8 mouse cellular contexts compared by ENCODE assay signal in genomic region chr6:55335989-55336514, GRCm38 (mm10). TPM values are rescaled to one million over a fixed set of nuclear protein-coding genes. Genes with fewer than 3 reads are reported as not detected.
DNase-seq lines count a peak whose midpoint lies in the region; ATAC-seq and TF ChIP-seq lines count a peak whose summit lies in the region.

TSS of gene Aqp1 (plus strand) at chr6:55336432.

- peak within 1 kb of the TSS; percentile 54 for H3K4me2 ChIP-seq in intestine, postnatal 0 days (replicated peaks; ENCODE audit: low read depth)
- H3K4me2 ChIP-seq in liver, postnatal 0 days (ENCODE audit: low read depth, low read length): peak within 1 kb of the TSS; percentile 79

- H3K27ac ChIP-seq in intestine, postnatal 0 days (ENCODE audit: low read depth, low read length): no peak within 1 kb of the TSS; the same call in 1 of the 2 replicates
- H3K27ac ChIP-seq in liver, postnatal 0 days (ENCODE audit: low read depth): peak within 1 kb of the TSS; percentile 88

- peak within 1 kb of the TSS; percentile 21 for H3K4me3 ChIP-seq in intestine, postnatal 0 days (ENCODE audit: low read depth, low read length)
- H3K4me3 ChIP-seq in liver, postnatal 0 days (ENCODE audit: low read depth, low read length): peak within 1 kb of the TSS; percentile 56

- TF ChIP-seq CTCF in brain, embryonic 14.5 days (IDR thresholded peaks at IDR 0.05; ENCODE audit: borderline replicate concordance, extremely low read depth, insufficient read depth, insufficient read length): no peak
- no peak; the same call in 1 of the 2 replicates for TF ChIP-seq CTCF in intestine, postnatal 0 days (IDR thresholded peaks at IDR 0.05; ENCODE audit: low read depth)
- 0 out of 2 replicates have a peak, but pooled peaks have one; percentile 15 for TF ChIP-seq CTCF in liver, postnatal 0 days (IDR thresholded peaks at IDR 0.05; ENCODE audit: low read depth)

- H3K9me3 ChIP-seq in intestine, postnatal 0 days (ENCODE audit: control insufficient read depth): no peaks in the 10 kb centered on the region
- H3K9me3 ChIP-seq in liver, postnatal 0 days (ENCODE audit: low read length): no peaks in the 10 kb centered on the region

- H3K9ac ChIP-seq in intestine, postnatal 0 days (ENCODE audit: low read depth, low read length): no peak within 1 kb of the TSS
- H3K9ac ChIP-seq in liver, postnatal 0 days (replicated peaks): peak within 1 kb of the TSS; percentile 78

- H3K36me3 ChIP-seq in intestine, postnatal 0 days (ENCODE audit: control insufficient read depth, insufficient read depth): no peaks in the 10 kb centered on the region
- no peaks in the 10 kb centered on the region; the same call in 1 of the 2 replicates for H3K36me3 ChIP-seq in liver, postnatal 0 days (replicated peaks; ENCODE audit: insufficient read depth, low read length)

- ATAC-seq in intestine, postnatal 0 days: peak; percentile 78
- peak; percentile 47 for ATAC-seq in liver, postnatal 0 days
- no peak for ATAC-seq in activated CD4-positive, CD25-positive, alpha-beta regulatory T cell, adult 4 months

- no peak; the same call in 1 of the 2 replicates for TF ChIP-seq EP300 in liver, postnatal 0 days (IDR thresholded peaks at IDR 0.05; ENCODE audit: low read depth)

- 8% methylated on average over 12 of the region's 12 CpGs for WGBS in intestine, postnatal 0 days
- 22% methylated on average over 12 of the region's 12 CpGs for WGBS in liver, postnatal 0 days (ENCODE audit: insufficient replicate concordance)

- H3K4me1 ChIP-seq in intestine, postnatal 0 days (replicated peaks; ENCODE audit: control insufficient read depth, insufficient read depth, low read length): peaks cover 9% of the 10 kb centered on the region; the same call in 1 of the 2 replicates
- H3K4me1 ChIP-seq in liver, postnatal 0 days (ENCODE audit: insufficient read depth): peaks cover 26% of the 10 kb centered on the region

- H3K27me3 ChIP-seq in intestine, postnatal 0 days (replicated peaks; ENCODE audit: control insufficient read depth, insufficient read depth, low read length): no peaks in the 10 kb centered on the region
- no peaks in the 10 kb centered on the region for H3K27me3 ChIP-seq in liver, postnatal 0 days (ENCODE audit: insufficient read depth, low read length)

- no peak for TF ChIP-seq POLR2A in brain, embryonic 14.5 days (IDR thresholded peaks at IDR 0.05; ENCODE audit: borderline replicate concordance, extremely low read depth, insufficient read depth, insufficient read length, poor library complexity, severe bottlenecking)

- peak; percentile 42 for DNase-seq in MN1 (ENCODE audit: low spot score)
- DNase-seq in brain, embryonic 14.5 days (ENCODE audit: low read depth): peak; percentile 89
- DNase-seq in gonadal fat pad, adult 2 months (ENCODE audit: low read depth): no peak
- DNase-seq in liver, postnatal 0 days: peak; percentile 75
- peak; percentile 69 for DNase-seq in retina, adult 2 months (ENCODE audit: low read depth, low spot score)
- DNase-seq in yolk sac, embryonic 10.5 days (ENCODE audit: low spot score): no peak

RNA-seq across cellular contexts. Expression of gene Aqp1, which starts in this region (rescaled TPM):
- polyA plus RNA-seq in brain, embryonic 14.5 days (2012; rRNA removed): 10.8 and 21.6 TPM in 2 replicates
- polyA plus RNA-seq in gonadal fat pad, adult 2 months (2012; rRNA removed): 355 and 516 TPM in 2 replicates
- 19.0 and 20.4 TPM in 2 replicates for polyA plus RNA-seq in intestine, postnatal 0 days (2015; fragmentation: Nextera tagmentation; extraction: Ambion mirVana)
- polyA plus RNA-seq in liver, postnatal 0 days (2015; fragmentation: Nextera tagmentation; extraction: Ambion mirVana): 134 and 135 TPM in 2 replicates
- under 1 TPM in 1 of 2 experiments, not detected in 1; 0.18 TPM for polyA plus RNA-seq in activated CD4-positive, CD25-positive, alpha-beta regulatory T cell, adult 4 months (2017; shearing (Covaris generic))

Comparison
In these comparisons a context has a peak if more than half of its experiments do, and no peak if none do; other contexts are left out.
1. RNA of gene Aqp1 (polyA plus RNA-seq): 355 to 516 TPM in gonadal fat pad, adult 2 months, 134 to 135 TPM in liver, postnatal 0 days, 10.8 to 21.6 TPM in brain, embryonic 14.5 days and 19.0 to 20.4 TPM in intestine, postnatal 0 days; 0.18 TPM in activated CD4-positive, CD25-positive, alpha-beta regulatory T cell, adult 4 months; every median in the first group is over 10 times any median in the second.
2. DNase-seq: peak in MN1 (single experiment), brain, embryonic 14.5 days (single experiment), liver, postnatal 0 days (single experiment) and retina, adult 2 months (single experiment); none in gonadal fat pad, adult 2 months (single experiment) and yolk sac, embryonic 10.5 days (single experiment).